Mouse (Mus musculus): ENCODE measurements around the gene 1700042G07Rik. TPM values are rescaled to one million over a fixed set of nuclear protein-coding genes. Genes with fewer than 3 reads are reported as not detected.

Gene 1700042G07Rik
- not detected in 2 replicates for polyA plus RNA-seq (2015; fragmentation: Nextera tagmentation; extraction: Ambion mirVana)

DNA sequence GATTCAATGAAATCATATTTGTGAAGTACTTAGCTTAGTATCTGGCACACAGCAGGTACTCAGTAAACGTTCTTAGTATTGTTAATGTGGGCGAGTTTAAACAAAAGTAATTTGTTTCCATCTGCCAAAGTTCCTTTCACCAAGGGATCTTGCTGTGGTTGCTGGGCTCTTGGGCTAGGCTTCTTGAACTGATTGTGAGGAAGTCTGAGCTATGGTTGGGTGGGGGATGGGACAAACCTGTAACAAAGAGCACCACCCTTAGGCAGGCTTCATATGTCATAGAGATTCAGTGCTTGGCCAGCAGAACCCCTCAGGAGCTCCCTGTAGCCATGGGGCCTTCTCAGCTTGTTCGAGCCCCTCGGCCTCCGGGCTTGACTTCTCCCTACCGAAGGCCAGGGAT lies at the start of gene 1700042G07Rik, which contains the start of gene Gm49337:
TSS of gene 1700042G07Rik (plus strand) at position 301 of the 400 bp plus-strand sequence.
TSS of gene Gm49337 (plus strand) at position 313 of the 400 bp plus-strand sequence.
- peaks cover 29% of the 10 kb centered on the region for H3K4me1 ChIP-seq
- 84% methylated on average over 6 of the region's 6 CpGs for WGBS
- no peaks in the 10 kb centered on the region for H3K36me3 ChIP-seq (ENCODE audit: poor library complexity, severe bottlenecking)
- no peak within 1 kb of the TSS for H3K9ac ChIP-seq
- no peak within 1 kb of the TSS for H3K4me2 ChIP-seq
- no peak within 1 kb of the TSS for H3K27ac ChIP-seq
- no peaks in the 10 kb centered on the region for H3K9me3 ChIP-seq (replicated peaks)
- H3K4me3 ChIP-seq, result no peak within 1 kb of the TSS
- ATAC-seq, result no peak
- no peaks in the 10 kb centered on the region for H3K27me3 ChIP-seq

DNA sequence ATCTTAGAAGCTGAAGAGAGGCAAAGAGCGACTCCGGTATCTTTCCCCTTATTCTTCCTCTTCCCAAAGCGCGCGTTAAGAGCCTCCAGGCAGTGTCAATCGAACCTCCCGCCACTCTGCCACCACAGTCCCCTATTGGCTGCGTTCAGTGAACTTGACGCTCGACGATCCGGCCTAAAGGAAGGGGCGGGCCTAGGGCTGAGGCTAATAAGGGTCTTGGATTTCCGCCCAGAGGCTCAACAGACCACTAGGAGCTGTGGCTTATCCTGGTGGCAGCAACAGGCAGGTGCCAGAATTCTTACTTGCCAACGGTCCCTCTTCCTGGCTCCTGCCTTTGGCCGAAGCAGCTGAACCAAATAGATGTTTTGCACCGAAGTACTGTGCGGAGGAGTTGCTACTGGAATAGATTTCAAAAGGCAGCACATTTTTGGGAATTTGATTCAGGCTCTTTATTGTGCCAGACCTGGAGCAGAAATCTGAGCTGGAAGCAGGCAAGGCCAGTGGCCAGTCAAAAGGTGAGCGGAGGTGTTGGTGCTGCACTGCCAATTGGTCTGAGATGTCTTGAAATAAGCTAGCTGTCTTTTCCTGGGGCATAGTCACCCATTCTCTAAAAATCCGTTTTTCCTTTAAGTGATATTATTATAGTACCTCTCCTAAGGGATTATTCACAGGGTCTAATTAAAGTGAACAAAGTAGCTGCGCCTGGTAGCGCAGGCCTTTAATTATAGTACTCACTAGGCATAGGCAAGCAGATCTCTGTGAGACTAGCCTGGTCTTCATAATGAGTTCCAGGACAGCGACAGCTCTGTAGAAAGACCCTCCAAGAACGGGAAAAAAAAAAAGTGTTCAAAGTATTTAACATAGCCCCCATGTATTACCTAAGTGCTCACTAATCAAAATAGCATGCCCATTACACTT lies 49.3 kb upstream of the 1700042G07Rik start, which contains the start of the genes Rad54l and Pomgnt1:
TSS of gene Rad54l (minus strand) at position 89 of the 918 bp plus-strand sequence.
TSS of gene Pomgnt1 (plus strand) at position 239 of the 918 bp plus-strand sequence.
- WGBS, result under 1% methylated on average over 23 of the region's 24 CpGs

DNA sequence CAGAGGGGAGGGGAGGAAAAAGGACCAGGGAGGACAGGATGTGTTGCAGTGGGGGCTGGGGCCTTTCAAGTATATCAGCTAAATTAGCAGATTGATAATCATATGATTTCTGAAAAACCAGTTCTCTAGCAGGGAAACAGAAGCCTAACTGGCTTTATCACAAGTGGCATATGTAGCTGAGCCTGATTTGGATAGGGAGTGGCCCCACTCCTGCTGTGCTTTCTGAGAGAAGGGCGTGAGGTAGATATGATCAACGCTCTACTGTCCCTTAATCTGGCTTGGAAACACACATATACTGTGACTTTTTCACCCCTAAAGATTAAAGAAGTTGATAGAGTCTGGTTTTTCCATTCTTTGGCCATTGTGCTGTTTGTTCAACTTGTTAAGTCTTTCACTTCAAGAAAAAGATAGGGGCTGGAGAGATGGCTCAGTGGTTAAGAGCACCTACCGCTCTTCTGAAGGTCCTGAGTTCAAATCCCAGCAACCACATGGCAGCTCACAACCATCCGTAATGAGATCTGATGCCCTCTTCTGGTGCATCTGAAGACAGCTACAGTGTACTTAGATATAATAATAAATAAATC lies 47.3 kb upstream of the 1700042G07Rik start:
- WGBS, result 93% methylated on average over 4 of the region's 4 CpGs
- ATAC-seq, result no peak
- H3K36me3 ChIP-seq (ENCODE audit: poor library complexity, severe bottlenecking), result no peaks in the 10 kb centered on the region; the same call in 1 of the 2 replicates
- no peak overlapping the region for H3K4me2 ChIP-seq
- H3K27ac ChIP-seq, result no peak overlapping the region
- H3K27me3 ChIP-seq, result no peaks in the 10 kb centered on the region
- H3K9ac ChIP-seq, result no peak overlapping the region
- H3K9me3 ChIP-seq (replicated peaks), result no peaks in the 10 kb centered on the region
- no peak overlapping the region for H3K4me3 ChIP-seq
- peaks cover 27% of the 10 kb centered on the region for H3K4me1 ChIP-seq

More for the DNA sequence above, 49.3 kb upstream of the 1700042G07Rik start, which contains the start of the genes Rad54l and Pomgnt1:
- H3K4me2 ChIP-seq, result peak within 1 kb of the TSS; percentile 62
- peak within 1 kb of the TSS; percentile 79 for H3K27ac ChIP-seq
- peak; percentile 98 for ATAC-seq
- H3K4me1 ChIP-seq, result peaks cover 27% of the 10 kb centered on the region
- H3K9ac ChIP-seq, result peak within 1 kb of the TSS; percentile 75
- H3K27me3 ChIP-seq, result no peaks in the 10 kb centered on the region
- H3K4me3 ChIP-seq, result peak within 1 kb of the TSS; percentile 58
- peaks cover 15% of the 10 kb centered on the region; the same call in 1 of the 2 replicates for H3K36me3 ChIP-seq (ENCODE audit: poor library complexity, severe bottlenecking)
- H3K9me3 ChIP-seq (replicated peaks), result no peaks in the 10 kb centered on the region

DNA sequence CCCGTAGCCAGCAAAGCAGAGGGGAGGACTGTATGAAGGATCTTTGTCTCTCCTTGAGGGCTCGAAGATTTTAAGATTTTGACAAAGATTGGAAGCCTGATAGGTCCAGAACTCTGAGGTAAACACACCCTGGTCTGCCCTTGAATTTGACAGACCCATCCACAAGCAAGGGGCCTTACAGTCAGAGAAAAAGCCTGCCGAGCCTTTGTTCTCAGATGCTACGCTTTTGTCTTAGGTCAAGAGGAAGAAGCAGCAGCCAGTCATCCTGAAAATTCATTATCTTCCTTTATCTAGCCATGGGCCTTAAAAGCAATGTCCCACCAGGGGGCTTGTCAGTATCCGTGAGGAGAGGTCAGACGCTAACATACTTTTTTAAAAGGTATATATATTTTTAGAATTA lies 45.2 kb upstream of the 1700042G07Rik start:
- no peak for ATAC-seq
- Histone ChIP-seq H3K9ac (no peak overlapping the region), H3K36me3 (ENCODE audit: poor library complexity, severe bottlenecking) (no peaks in the 10 kb centered on the region), H3K9me3 (replicated peaks) (no peaks in the 10 kb centered on the region), H3K4me2 (no peak overlapping the region), H3K4me3 (no peak overlapping the region), H3K27ac (no peak overlapping the region), H3K4me1 (peaks cover 16% of the 10 kb centered on the region), H3K27me3 (no peaks in the 10 kb centered on the region)
- 68% methylated on average over 6 of the region's 6 CpGs for WGBS

DNA sequence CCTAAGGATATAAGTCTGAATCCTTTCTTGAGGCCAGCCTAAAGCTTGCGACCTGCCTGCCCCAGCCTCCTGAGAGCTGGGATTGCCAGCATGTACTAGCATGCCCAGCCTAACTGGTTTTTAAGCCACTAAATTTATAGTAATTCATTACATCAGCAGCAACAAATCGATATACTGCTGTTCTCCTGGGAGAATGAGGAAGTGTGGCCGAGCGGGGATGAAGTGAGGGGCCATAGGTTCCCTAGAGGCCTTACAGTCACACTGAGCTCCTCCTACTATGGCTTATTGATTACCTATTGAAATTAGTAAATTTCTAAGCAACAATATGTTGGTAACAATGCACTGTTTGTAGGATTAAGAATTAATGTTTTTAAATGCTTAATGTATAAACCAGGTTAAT lies 40.0 kb upstream of the 1700042G07Rik start:
- Histone ChIP-seq H3K4me1 (no peaks in the 10 kb centered on the region), H3K9ac (no peak overlapping the region), H3K4me2 (no peak overlapping the region), H3K36me3 (ENCODE audit: poor library complexity, severe bottlenecking) (no peaks in the 10 kb centered on the region), H3K4me3 (no peak overlapping the region), H3K9me3 (replicated peaks) (no peaks in the 10 kb centered on the region), H3K27me3 (no peaks in the 10 kb centered on the region), H3K27ac (no peak overlapping the region)
- 91% methylated on average over 4 of the region's 4 CpGs for WGBS
- ATAC-seq, result no peak

DNA sequence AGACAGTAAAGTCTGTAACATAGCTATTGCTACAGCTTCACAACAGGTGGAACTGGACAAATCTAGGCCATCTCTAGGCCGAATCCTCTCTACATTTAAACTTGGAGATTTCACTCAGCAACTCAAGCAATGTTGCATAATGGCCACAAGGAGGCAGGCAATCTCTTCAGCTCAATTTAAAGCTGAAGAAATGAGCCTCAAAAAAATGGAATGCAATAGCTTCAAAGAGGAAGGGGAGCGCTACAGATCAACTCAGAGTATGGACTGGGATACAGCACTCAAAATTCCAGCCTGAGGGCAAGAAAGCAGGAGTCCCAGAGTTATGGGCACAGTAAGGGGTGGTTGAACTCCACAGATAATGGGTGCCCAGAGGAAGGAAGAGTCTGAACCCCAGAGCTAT lies 38.2 kb upstream of the 1700042G07Rik start:
- ATAC-seq, result 0 out of 2 replicates have a peak, but pooled peaks have one; percentile 38
- 35% methylated on average over 2 of the region's 2 CpGs for WGBS
- Histone ChIP-seq H3K27ac (no peak overlapping the region), H3K9me3 (replicated peaks) (no peaks in the 10 kb centered on the region), H3K27me3 (no peaks in the 10 kb centered on the region), H3K4me2 (no peak overlapping the region), H3K4me3 (no peak overlapping the region), H3K4me1 (no peaks in the 10 kb centered on the region), H3K9ac (no peak overlapping the region), H3K36me3 (ENCODE audit: poor library complexity, severe bottlenecking) (no peaks in the 10 kb centered on the region)

DNA sequence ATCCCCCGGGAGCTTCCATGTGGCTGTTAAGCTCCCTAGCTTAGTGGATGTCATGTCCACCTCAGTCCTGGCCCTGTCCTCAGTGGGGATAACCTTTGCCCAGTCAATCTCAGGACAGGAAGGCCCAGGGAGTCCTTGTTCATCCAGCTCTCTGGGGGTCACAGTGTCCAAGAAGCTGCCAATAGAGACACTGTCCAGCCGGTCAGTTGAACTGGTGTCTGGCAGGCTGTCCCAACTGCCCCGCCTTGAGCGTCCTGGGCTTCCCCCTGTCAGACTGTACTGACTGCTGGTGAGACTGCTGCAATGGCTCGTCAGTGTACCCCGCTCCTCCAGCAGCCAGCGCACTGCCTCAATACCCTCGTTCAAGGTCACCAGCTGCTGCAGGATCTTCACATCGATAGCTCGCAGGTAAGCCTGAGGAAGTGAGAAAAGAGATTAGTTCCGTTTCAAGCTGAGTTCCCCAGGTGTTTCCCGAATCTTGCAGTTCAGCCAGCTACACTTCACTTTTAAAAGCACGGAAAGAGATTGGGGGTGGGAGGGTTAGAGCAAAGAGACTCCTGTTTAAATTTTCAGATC lies 35.7 kb upstream of the 1700042G07Rik start:
- Histone ChIP-seq H3K9ac (no peak overlapping the region), H3K4me2 (no peak overlapping the region), H3K9me3 (replicated peaks) (no peaks in the 10 kb centered on the region), H3K4me1 (no peaks in the 10 kb centered on the region), H3K27me3 (no peaks in the 10 kb centered on the region), H3K27ac (no peak overlapping the region), H3K36me3 (ENCODE audit: poor library complexity, severe bottlenecking) (no peaks in the 10 kb centered on the region), H3K4me3 (no peak overlapping the region)
- no peak for ATAC-seq
- 57% methylated on average over 13 of the region's 13 CpGs for WGBS

DNA sequence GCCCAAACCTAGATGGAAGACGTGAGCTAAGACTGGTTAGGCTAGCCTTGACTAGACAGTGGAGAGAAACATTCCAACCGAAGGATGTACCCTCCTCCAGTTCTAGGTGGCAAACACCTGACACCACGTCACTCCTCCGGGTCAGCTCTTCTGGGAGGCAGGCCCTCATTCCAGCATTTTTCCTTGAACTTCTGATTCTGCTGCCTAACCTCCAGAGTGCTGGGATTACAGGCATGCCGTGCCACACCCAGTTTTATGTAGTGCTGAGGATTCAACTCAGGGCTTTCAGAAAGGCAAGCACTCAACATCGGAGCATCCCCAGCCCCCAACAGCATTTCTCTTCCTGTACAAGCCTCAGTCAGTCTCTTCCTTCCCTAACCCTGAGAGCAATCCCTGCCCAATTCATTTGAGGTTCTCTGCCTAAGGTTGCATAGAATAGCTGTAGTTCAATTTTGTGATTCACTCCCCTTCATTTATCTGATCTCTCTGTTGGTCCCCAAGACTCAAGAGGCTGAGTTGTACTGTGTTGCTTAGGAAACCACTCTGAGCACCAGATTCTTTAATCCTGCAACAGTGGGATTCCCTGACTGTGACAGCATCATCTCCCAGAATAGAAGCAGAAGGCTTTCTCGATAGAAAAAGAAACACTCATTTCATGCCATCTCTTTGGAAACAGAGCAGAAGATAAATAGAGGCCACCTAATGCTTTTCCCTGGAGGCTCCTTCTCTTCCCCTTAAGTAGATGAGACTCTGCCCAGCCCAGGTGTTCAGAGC lies 32.2 kb upstream of the 1700042G07Rik start:
- no peaks in the 10 kb centered on the region for H3K36me3 ChIP-seq (ENCODE audit: poor library complexity, severe bottlenecking)
- ATAC-seq, result no peak
- H3K27me3 ChIP-seq, result peaks cover 9% of the 10 kb centered on the region
- peaks cover 18% of the 10 kb centered on the region for H3K4me1 ChIP-seq
- no peak overlapping the region for H3K4me2 ChIP-seq
- no peak overlapping the region for H3K9ac ChIP-seq
- no peaks in the 10 kb centered on the region for H3K9me3 ChIP-seq (replicated peaks)
- H3K4me3 ChIP-seq, result no peak overlapping the region
- no peak overlapping the region for H3K27ac ChIP-seq
- WGBS, result 86% methylated on average over 7 of the region's 7 CpGs

DNA sequence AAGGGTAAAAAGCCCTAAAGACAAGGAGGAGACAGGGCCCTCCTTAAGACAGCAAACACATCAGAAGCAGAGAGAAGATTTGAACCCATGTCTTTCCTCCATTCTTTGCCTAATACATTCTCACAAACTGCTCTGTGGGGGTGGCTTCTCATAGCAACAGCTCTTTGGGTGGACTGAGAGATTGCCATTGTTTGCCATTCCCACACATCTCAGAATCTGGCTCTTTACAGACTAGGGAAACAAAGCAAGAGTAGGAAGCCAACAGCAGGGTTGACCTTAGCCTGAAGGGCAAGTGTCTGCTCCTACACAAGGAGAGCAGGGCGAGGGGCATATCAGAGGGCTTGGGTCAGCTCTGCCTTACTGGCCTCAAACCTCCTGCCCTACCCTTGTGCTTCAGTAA lies 31.4 kb upstream of the 1700042G07Rik start:
- Histone ChIP-seq H3K4me3 (no peak overlapping the region), H3K27me3 (peaks cover 9% of the 10 kb centered on the region), H3K9ac (no peak overlapping the region), H3K27ac (no peak overlapping the region), H3K4me2 (no peak overlapping the region), H3K9me3 (replicated peaks) (no peaks in the 10 kb centered on the region), H3K36me3 (ENCODE audit: poor library complexity, severe bottlenecking) (no peaks in the 10 kb centered on the region), H3K4me1 (peaks cover 18% of the 10 kb centered on the region)
- WGBS, result 79% methylated on average over 1 of the region's 1 CpGs
- no peak for ATAC-seq

DNA sequence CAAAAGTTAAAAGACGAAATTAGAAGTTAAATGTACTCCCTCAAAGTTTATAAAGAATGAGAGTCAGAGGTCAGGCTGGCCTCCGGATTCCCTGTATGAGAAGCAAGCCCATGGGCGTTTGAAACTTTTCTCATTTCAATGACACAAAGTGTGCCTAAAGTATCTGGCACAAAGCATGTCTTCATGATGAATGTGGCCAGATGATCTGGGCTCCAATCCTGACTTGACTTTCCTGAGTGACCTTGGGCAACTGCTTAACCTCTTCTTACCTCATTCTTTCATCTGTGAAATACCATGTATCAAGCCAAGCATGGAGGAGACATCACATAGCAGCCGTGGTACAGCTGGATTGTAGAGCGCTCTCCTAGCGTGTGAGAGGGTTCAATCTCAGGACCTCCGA lies 30.9 kb upstream of the 1700042G07Rik start:
- peaks cover 9% of the 10 kb centered on the region for H3K27me3 ChIP-seq
- no peak overlapping the region for H3K9ac ChIP-seq
- H3K9me3 ChIP-seq (replicated peaks), result no peaks in the 10 kb centered on the region
- H3K4me1 ChIP-seq, result peaks cover 18% of the 10 kb centered on the region
- H3K36me3 ChIP-seq (ENCODE audit: poor library complexity, severe bottlenecking), result no peaks in the 10 kb centered on the region
- 81% methylated on average over 7 of the region's 7 CpGs for WGBS
- H3K4me3 ChIP-seq, result no peak overlapping the region
- no peak overlapping the region for H3K4me2 ChIP-seq
- no peak overlapping the region for H3K27ac ChIP-seq
- no peak for ATAC-seq

DNA sequence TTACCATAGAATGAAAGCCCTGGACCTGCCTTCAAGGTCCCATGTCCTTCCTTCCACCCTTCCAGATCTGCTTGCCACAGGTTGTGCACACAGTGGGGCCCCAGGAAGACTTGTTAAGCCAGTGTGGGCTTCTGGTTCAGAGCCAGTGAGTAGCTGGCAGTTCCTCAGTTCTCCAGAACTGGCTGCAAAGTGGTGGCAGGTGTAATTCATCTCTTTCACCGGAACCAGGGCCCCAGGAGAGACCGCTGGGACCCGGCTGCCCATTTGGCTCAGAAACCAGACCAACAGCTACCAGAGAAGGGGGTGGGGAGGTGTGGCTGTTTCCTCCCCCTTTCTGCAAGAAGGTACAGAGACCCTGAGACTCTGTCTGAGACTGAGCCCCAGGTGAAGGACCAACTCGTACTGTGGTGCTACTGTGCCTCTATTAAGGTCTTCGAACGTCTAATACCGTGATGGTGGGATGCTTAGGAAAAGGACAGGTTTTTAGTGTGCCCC lies 29.8 kb upstream of the 1700042G07Rik start:
- Histone ChIP-seq H3K4me3 (peak overlapping the region; percentile 64), H3K36me3 (ENCODE audit: poor library complexity, severe bottlenecking) (no peaks in the 10 kb centered on the region), H3K9ac (no peak overlapping the region), H3K4me2 (peak overlapping the region; percentile 95), H3K4me1 (peaks cover 18% of the 10 kb centered on the region), H3K27ac (no peak overlapping the region), H3K27me3 (peaks cover 9% of the 10 kb centered on the region), H3K9me3 (replicated peaks) (no peaks in the 10 kb centered on the region)
- 17% methylated on average over 7 of the region's 7 CpGs for WGBS
- ATAC-seq, result no peak

Data from forebrain, embryonic 13.5 days (tissue).